Mouse (Mus musculus): Measurements from ENCODE around the gene Mfsd2b. TPM values are rescaled to one million over a fixed set of nuclear protein-coding genes. Genes with fewer than 3 reads are reported as not detected.
"Not testable (repeated sequence)": the region's sequence is repeated elsewhere in the genome, so short reads cannot be mapped to it uniquely, and the experiment has no call there.

Mfsd2b gene
- total RNA-seq (2021), result under 1 TPM; 0.76 to 0.82 TPM
- long read RNA-seq, result 0 reads

DNA sequence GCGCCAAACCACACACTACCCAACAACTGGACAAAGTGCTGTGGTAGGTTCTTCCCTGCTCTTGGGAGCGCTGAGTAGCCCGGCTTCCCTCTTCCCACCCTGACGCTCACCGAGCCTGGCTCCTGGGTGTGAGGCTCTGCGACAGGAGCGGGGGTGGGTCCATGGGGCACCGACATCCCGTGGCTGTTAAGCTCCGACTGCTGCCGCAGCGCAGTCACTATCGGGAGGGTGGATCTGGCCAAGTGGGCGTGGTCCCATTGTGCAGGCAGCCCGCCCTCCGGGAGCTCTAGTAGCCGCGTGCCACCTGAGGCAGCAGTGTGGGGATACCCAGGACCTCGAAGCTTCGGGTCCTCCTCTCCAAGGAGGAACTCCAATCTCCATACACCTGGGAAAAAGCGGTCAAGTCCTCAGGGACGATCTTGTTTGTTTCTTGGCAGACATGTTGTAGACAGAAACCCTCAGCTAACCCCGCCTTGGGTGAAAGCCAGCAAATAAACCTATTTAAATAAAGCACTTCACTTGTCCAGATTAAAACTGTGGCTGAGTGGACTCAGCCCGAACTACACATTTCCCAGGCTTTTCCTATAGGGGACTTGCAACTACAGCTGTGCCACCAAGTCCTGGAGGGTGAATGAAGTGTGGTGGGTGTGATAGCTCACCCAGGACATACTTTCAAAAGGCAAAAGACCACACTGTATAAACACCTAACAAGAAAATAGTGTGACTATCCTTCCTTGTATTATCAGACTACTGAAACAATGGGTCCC lies at the start of gene Mfsd2b:
Gene Mfsd2b (minus strand): TSS at position 199 of the 767 bp plus-strand sequence.
- DNase-seq (ENCODE audit: low spot score in 2 of 2), result peak; percentile 44 to 65

DNA sequence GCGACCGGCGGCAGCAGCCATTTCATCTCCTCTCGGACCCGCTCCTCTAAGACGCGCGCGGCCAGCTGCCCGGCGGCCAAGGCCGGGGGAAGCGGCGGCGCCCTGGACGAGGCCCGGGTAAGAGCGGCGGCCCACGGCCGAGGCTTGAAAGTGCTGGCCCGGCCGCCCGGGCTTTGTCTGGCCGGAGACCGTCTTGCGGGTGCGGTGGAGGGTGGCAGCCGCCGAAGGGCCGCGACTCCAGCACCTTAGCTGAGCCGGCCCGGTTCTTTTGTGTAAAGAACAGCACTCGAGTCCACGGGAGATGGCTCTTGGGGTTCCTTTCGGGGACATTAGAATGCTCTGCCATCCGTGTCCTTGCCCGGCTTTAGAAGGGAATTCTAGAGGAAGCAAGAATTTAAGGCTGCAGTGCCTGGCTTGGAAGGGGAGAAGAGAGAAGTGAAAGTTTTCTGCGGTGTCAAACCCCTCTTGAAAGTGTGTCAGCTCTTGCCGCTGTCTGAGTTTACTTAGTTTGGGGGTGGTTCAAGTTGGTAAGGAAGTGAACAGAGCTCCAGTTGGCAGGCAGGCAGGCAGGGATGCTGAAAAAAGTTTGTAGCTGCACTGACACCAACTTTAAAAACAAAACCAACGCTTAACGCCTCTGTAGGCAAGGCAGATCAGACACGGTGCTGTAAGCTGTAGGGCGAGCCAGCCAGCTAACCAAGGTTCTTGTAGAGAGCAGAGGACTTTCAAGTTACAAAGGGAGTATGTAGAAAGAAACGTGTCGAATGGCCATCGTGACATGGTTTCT lies 43.8 kb upstream of the Mfsd2b start:
- peak; percentile 55 to 57 for DNase-seq (ENCODE audit: low spot score in 2 of 2)

DNA sequence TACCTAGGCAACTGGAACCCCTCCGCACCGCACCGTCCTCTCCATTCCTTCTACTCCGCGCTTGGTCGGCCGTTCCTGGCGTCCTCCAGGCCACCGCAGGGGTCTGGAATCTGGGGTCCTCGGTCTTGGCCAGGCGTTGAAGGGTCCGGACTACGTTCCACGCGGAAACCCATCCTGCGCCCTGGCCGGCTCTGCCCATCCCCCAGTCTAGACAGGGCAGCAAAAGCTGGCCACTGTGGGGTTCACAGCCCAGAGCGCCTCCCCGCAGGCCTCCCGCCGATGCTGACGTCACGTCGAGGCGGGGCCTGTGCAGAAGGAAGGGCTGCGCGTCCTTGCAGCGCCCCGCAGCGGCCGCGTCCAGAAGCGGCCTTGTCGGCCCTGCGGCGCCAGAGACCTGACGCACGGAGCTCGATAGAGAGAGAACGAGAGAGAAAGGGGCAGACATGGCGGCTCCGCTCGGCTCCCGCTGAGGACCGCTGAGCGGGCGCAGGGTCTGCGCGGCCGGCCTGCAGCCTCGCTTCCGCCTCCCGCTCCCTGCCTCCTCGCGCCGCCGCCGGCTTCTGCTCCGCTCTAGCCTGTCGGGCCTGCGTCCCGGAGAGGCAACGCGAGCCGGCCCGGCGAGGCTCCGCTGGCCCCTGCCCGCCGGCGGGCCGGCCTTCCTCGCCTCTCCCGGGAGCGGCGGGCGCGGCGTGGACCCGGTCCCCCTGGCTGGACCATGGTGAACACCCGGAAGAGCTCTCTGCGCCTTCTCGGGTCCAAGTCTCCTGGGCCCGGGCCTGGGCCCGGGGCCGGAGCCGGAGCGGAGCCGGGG lies 43.0 kb upstream of the Mfsd2b start, which contains the start of gene Atad2b:
Gene Atad2b (plus strand): TSS at position 360 of the 811 bp plus-strand sequence.
- peak; percentile 97 to 99 for DNase-seq (ENCODE audit: low spot score in 2 of 2)

DNA sequence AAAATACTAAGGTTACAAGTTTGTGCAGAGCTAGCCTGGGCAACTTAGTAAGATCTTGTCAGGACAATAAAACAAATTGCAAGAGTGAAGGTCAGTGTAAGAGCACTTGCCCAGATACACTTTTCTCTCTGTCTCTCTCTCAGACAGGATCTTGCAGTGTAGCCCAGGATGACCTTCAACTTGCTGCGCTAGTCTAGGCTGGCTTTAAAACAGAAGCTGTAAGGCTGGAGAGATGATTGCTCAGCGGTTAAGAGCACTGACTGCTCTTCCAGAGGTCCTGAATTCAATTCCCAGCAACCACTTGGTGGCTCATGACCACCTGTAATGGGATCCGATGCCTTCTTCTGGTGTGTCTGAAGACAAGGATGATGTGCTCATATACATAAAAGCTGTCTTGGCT lies 40.8 kb upstream of the Mfsd2b start:
- DNase-seq (ENCODE audit: low spot score in 2 of 2), result no peak

DNA sequence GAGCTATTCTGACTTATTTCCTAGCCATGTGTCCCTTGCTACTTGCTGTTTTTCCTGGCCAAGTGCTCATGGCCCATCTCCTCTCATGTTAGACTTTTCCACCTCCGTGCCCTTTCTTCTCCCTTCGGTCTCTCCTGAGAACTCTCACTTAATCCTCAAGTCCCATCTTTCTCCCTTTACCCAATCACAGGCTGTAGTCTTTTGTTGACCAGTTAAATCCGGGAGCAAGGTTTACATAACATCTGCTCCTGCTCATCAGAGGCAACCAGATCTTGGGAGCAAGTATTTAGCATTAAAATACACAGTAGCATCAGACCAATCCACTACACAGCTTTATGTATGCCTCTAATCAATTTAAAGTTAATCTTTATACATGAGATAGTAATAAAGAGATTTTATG lies 40.3 kb upstream of the Mfsd2b start:
- DNase-seq (ENCODE audit: low spot score in 2 of 2), result no peak

DNA sequence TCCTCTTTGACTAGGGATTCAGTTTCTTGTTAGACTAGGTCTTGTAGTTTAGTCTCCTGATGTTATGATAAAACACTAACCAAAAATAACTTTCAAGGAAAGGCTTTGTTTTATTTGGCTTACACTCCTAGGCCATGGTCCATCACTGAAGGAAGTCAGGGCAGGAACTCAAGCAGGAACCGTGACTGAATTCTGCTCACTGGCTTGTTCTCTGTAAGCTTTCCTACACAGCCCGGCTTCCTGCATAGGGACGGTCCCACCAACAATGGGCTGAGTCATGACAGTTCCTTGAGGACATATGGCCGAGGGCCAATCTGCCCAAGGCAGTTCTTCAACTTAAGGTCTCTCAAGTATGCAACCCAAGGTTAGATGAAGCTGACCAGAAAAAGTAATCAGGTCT lies 37.6 kb upstream of the Mfsd2b start:
- no peak for DNase-seq (ENCODE audit: low spot score in 2 of 2)

DNA sequence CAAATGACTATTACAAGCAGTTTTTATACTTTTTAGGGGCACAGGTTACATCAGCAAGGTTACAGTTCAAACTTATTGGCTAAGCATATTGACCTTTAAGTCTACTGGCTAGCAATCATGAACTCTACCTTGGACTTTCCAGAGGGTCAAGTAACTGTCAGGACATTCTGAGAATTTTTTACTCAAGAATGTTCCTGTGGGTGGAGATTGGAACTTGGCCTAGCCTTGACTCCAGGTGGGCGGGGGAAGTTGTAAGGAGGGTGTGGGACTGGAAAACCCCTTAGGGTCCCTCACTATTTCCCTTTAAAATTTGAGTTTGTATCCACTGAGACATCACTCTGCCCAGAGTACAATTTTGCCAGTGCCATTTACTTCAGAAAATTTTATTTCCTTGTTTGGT lies 36.3 kb upstream of the Mfsd2b start:
- DNase-seq (ENCODE audit: low spot score in 2 of 2), result not testable (repeated sequence)

DNA sequence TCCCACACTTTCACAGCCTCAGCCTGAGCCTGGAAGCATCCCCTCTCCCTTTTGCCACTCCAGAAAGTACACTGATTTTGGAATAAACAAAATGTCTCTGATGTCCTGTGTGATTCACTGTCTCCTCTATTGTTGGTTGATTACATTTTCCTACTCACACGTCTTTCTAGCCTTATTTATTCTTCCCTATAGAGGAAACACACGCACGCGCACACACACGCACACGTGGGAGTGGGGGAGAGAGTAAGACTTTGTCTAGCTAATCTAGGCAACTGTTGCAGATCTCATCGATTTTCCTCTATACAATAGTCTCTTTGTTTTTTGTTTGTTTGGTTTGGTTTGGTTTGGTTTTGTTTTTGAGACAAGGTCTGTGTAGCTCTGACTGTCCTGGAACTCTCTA lies 34.2 kb upstream of the Mfsd2b start:
- no peak for DNase-seq (ENCODE audit: low spot score in 2 of 2)

DNA sequence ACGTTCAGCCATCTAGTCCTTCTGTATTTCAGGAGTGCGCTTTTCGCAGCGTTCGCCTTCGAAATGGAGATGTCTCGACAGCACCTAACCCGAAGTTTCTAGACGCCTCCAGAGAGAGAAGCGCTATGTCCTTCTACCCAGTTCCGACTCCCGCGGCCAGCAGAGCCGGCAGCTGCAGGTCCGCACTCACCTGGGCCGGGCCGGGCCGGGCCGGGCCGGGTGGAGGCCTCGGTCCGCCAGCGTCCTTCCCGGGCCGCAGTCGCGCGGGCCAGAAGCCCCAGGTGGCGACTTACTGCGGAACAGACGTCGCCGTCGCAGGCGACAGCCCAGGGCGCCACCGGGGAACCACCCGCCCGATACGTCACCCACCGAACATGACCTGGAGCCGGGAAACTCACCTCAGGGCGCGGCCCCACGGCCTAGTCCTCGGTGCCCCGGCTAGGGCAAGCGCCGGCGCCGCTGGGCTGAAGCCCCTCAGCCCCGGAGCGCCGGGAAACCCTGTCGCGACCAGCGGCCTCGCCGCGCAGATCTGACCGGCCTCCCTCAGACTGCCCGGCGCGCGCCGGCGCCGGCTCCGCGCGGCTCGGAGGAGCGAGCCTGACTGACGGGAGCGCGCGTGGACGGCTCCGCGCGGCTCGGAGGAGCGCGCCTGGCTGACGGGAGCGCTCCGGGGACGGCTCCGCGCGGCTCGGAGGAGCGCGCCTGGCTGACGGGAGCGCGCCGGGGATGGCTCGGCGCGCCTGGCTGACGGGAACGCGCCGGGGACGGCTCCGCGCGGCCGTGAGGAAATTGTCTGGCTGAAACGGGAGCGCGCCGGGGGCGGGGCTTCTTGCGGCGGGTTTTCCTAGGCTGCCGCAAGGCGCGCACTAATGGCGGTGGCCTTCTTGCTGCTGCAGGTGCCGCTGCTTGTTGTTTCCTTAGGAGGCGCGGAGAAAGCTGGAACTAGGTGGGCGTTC lies 33.1 kb upstream of the Mfsd2b start, which contains the start of gene Ubxn2a:
Gene Ubxn2a (minus strand): TSS at position 755 of the 956 bp plus-strand sequence.
- peak; percentile 96 to 97 for DNase-seq (ENCODE audit: low spot score in 2 of 2)

DNA sequence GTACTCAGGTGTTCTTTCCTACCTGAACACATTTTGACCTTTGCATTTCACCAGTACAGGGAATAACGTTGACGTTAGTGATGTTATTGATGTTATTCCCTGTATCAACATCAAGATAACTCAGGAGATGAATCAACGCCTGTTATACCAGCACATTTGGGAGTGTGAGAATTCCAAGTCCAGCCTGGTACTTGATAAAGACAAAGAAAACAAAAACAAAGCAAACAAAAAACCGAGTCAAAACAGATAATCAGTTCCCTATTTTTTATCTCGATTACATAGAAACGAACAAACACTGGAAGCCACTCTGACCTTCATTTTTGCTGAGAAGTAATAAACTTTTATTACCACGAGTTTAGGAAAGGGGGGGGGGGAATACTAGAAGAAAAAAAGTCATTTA lies 32.3 kb upstream of the Mfsd2b start:
- no peak for DNase-seq (ENCODE audit: low spot score in 2 of 2)

DNA sequence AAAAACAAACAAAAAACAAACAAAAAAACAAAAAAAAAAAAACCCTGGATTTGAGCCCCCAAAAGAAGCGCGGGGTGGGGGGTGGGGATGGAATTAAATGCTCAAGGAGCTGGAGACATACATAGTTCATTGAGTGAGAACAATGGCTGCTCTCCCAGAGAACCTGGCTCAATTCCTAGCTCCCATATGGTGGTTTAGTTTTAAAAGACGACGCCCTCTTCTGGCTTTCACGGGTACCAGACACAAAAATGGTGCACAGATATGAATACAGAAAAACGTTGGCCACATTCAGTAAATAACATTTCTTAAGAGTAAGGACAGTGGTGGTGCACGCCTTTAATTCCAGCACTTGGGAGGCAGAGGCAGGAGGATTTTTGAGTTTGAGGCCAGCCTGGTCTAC lies 31.8 kb upstream of the Mfsd2b start:
- no peak for DNase-seq (ENCODE audit: low spot score in 2 of 2)

DNA sequence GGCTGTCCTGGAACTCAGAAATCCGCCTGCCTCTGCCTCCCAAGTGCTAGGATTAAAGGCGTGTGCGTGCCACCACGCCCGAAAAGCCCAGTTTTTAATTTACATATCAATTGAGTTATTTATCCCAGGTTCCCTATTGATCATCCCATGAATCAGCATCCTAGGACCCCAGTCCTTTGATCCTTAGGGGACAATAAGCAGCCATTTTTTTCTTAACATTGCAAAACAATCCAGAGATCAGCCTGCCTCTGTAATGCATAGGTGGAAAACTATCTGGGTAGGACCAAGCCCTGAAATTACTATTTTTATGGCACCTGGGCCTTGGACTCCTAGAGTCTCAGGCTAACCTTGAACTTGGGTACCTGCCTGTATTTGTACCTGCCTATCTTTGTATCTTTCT lies 23.9 kb upstream of the Mfsd2b start:
- no peak for DNase-seq (ENCODE audit: low spot score in 2 of 2)

DNA sequence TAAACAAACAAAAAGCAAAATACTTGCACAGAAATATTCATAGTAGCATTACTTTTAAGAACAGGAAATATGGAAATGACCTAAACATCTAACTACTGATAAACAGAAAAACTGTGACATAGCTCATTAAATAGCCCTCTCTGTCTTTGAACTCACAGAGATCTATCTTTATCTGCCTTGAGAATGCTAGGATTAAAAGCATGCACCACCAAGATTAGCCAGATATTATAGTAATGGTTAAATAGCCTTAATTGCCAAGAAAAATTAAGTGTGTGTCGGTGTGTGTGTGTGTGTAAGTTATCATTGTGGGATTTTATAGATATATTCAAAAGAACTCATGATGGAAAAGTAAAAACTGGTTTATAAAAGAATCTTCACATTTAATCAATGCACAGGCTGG lies 15.7 kb upstream of the Mfsd2b start:
- no peak for DNase-seq (ENCODE audit: low spot score in 2 of 2)

DNA sequence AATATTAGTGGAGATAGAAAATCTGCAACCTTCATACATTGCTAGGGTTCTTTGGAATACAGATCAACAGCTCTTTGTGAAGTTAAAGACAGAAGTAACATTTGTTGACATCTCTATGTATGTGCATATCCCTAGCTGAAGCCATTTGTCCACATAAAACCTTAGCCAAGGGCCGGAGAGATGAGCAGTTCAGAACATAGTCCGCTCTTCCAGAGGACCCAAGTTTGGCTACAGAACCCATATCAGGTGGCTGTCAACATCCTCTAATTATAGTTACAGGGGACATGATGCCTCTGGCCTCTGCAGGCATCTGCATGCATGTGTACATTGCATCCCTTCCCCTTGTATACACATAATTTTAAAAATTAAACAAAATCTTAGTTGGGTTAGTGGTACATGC lies 15.1 kb upstream of the Mfsd2b start:
- DNase-seq (ENCODE audit: low spot score in 2 of 2), result no peak

DNA sequence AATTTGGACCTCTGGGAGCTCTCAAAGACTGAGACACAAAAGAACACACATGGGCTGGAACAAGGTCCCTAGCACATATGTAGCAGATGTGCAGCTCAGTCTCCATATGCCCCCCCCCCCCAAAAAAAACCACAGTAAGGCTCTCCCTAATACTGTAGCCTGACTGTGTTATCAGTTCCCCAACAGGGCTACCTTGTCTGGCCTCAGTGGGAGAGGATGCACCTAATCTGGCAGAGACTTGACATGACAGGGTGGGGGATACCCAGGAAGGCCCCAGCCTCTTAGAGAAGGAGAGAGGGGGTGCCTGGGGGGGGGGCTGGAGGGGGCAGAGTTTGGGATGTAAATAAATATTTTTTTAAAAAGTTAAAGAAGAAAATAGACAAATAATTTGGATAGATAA lies 14.6 kb upstream of the Mfsd2b start:
- no peak for DNase-seq (ENCODE audit: low spot score in 2 of 2)

DNA sequence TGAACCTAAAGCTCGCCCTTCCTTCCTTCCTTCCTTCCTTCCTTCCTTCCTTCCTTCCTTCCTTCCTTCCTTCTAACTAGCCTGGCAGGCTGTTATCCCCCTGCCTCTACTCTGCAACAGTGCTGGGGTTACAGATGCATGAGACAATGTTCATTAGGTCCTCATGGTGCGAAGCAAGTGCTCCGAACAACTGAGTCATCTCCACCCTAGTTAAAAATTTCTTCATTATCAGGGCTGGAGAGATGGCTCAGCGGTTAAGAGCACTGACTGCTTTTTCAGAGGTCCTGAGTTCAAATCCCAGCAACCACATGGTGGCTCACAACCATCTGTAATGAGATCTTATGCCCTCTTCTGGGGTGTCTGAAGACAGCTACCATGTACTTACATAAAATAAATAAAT lies 12.4 kb upstream of the Mfsd2b start:
- not testable (repeated sequence) for DNase-seq (ENCODE audit: low spot score in 2 of 2)

DNA sequence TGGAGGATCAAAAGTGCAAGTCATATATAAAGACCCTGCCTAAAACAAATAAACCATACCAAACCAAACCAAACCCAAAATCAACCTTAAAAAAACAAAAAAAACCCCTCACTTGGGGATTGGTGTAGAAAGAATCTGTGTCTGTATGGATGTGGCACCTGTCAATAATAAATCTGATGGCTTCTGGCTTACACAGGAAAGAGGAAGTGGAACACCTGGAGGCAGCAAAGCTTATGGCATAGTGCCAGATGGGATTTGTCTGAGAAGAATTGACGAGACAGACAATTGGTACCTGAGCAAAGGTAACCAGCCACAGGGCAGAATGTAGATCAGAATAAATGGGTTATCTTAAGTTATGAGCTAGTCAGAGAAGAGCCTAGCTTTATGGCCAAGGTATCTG lies 10.9 kb upstream of the Mfsd2b start:
- DNase-seq (ENCODE audit: low spot score in 2 of 2), result no peak

DNA sequence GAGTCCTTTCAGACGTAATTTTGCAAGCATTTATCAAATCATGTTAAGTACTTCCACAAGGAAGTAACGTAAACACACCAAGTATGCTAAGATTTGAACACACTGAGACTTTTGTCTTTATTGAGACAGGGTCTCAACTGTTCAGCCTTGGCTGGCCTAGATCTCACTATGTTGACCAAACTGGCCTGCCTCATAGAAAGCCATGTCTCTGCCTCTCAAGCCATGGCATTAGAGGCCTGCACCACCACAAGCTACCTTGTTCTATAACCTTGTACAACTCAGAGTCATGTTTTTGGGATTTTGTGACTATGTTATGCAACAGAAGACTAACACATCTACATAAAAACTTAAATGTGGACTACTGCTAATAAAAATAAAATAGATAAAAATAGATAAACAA lies 7.9 kb upstream of the Mfsd2b start:
- DNase-seq (ENCODE audit: low spot score in 2 of 2), result no peak

DNA sequence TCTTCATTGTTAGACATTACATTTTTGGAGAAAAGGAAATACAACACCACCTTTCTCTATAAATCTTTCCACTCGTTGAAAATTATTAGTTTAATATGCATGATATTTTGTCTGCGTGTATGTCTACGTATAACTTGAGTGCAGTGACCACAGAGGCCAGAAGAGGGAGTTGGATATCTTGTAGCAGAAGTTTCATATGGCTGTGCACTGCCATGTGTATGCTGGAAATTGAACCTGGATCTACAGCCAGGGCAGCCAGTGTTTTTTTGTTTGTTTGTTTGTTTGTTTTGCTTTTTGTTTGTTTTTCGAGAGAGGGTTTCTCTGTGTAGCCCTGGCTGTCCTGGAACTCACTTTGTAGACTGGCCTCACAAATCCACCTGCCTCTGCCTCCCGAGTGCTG lies 4.9 kb upstream of the Mfsd2b start:
- DNase-seq (ENCODE audit: low spot score in 2 of 2), result no peak

DNA sequence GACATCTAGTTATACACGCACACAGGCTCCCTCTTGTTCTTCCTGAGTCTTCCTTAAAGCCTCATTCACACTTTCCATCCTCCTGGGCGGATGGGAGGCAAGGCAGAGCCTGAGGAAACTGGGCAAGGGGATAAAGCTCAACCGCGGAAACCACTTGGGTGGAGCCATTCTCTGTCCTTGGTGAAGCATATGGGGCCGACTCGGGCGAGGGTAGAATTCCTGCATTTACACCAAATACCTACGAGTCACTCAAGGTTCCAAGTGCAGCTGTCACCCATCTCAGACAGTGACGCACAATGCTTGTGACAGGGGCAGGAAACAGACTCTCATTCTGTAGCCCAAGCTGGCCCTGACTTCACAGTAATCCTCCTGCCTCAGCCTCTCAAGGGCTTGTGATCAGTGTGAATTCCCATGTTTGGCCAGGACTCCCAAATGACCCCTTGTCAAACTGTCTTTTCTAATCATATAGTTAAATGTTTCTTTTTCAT lies 4.2 kb upstream of the Mfsd2b start:
- no peak for DNase-seq (ENCODE audit: low spot score in 2 of 2)
